Mouse (Mus musculus) myocyte (in vitro differentiated cells): ENCODE measurements at regions not wholly inside any gene's neighbourhood (a gene's known extent, or its start where the extent isn't known, plus 50 kb on each side); places are given as distances from the start of the nearest gene placed in this dataset.

Source experiments
- H3K27me3 ChIP-seq: one replicate; pipeline ENCODE4 v1.6.1; 2011; ENCODE audit not compliant: control insufficient read depth, insufficient read depth, insufficient read length
- H3K36me3 ChIP-seq: one replicate; pipeline ENCODE4 v1.6.1; 2011; ENCODE audit not compliant: control insufficient read depth, insufficient read depth
- H3K4me2 ChIP-seq: one replicate; pipeline ENCODE4 v1.6.1; 2011; ENCODE audit warnings: low read depth, control low read depth
- H3K4me3 ChIP-seq: one replicate; pipeline ENCODE4 v1.5.1; 2011; ENCODE audit warnings: mild to moderate bottlenecking, control low read depth, moderate library complexity
- H3K79me2 ChIP-seq: one replicate; pipeline ENCODE4 v1.6.1; 2011; ENCODE audit not compliant: control insufficient read depth, insufficient read depth
- H3ac ChIP-seq: one replicate; pipeline ENCODE4 v1.6.1; 2011; ENCODE audit not compliant: control insufficient read depth, insufficient read length
- CEBPB ChIP-seq: IDR thresholded peaks from 2 replicates; pipeline ENCODE4 v1.6.1; 2011; ENCODE audit warnings: mild to moderate bottlenecking, moderate library complexity; ENCODE audit not compliant: poor library complexity, insufficient read depth, severe bottlenecking
- E2F4 ChIP-seq: IDR thresholded peaks from one replicate; pipeline ENCODE4 v1.6.1; 2011; ENCODE audit warnings: mild to moderate bottlenecking, control low read depth, moderate library complexity; ENCODE audit not compliant: insufficient read depth
- MAX ChIP-seq: IDR thresholded peaks from one replicate; pipeline ENCODE4 v1.6.1; 2011; ENCODE audit warnings: low read depth, mild to moderate bottlenecking, control low read depth
- MYOD1 ChIP-seq, 3 experiments: IDR thresholded peaks; one replicate each; pipeline ENCODE4 v1.6.1; 2011; ENCODE audit warnings: control low read depth in 2 of 3, low read depth in 2 of 3, mild to moderate bottlenecking in 2 of 3, moderate library complexity in 1 of 3; ENCODE audit not compliant: insufficient read length in 2 of 3, control insufficient read depth in 1 of 3
- MYOG ChIP-seq, 3 experiments: IDR thresholded peaks; one replicate each; pipeline ENCODE4 v1.6.1; 2011; ENCODE audit warnings: control low read depth in 2 of 3, low read depth in 2 of 3, mild to moderate bottlenecking in 2 of 3; ENCODE audit not compliant: insufficient read length in 2 of 3, control insufficient read depth in 1 of 3, insufficient read depth in 1 of 3
- POLR2A ChIP-seq: IDR thresholded peaks from one replicate; pipeline ENCODE4 v1.6.1; 2011; ENCODE audit warnings: low read depth, mild to moderate bottlenecking, control low read depth, moderate library complexity; ENCODE audit not compliant: insufficient read length
- POLR2AphosphoS2 ChIP-seq: IDR thresholded peaks from one replicate; pipeline ENCODE4 v1.6.1; 2011; ENCODE audit warnings: low read depth, control low read depth; ENCODE audit not compliant: insufficient read length
- REST ChIP-seq: IDR thresholded peaks from one replicate; pipeline ENCODE4 v1.6.1; 2011; ENCODE audit warnings: mild to moderate bottlenecking, control low read depth, moderate library complexity; ENCODE audit not compliant: insufficient read depth, insufficient read length
- SRF ChIP-seq: IDR thresholded peaks from one replicate; pipeline ENCODE4 v1.6.1; 2011; ENCODE audit warnings: low read depth; ENCODE audit not compliant: control insufficient read depth, insufficient read length
- TCF12 ChIP-seq: IDR thresholded peaks from one replicate; pipeline ENCODE4 v1.6.1; 2011; ENCODE audit warnings: mild to moderate bottlenecking, control low read depth; ENCODE audit not compliant: poor library complexity, insufficient read depth, severe bottlenecking
- TCF3 ChIP-seq: IDR thresholded peaks from one replicate; pipeline ENCODE4 v1.6.1; 2011; ENCODE audit warnings: low read depth, control low read depth; ENCODE audit not compliant: insufficient read length
- USF1 ChIP-seq: IDR thresholded peaks from one replicate; pipeline ENCODE4 v1.6.1; 2011; ENCODE audit warnings: low read depth, mild to moderate bottlenecking, control low read depth, moderate library complexity

DNA sequence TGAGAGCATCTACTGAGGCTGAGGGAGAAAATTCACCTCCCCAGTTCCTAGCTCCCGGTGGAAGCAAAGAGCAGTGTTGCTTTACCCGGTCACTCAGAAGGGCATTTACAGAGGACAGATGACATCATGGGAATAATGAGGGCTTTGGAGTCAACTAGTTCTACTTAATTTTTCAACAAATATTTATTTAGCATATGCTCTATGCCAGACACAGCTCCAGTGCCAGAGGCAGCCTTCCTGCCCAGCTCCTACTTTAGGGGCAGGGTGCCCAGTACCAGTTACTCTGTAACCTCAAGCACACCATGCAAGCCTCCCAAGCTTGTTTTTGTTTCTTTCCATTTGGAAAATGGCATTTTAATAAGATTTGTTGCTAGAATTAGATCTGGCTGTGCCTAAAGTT is 240.1 kb upstream of the Trib2 start:
- TF ChIP-seq SRF (no peak), CEBPB (no peak), MAX (no peak), TCF3 (no peak), MYOD1 (IDR thresholded peaks at IDR 0.05; ENCODE audit: control insufficient read depth in 1 of 3, insufficient read length in 2 of 3, low read depth in 2 of 3) (no peak), TCF12 (no peak), MYOG (IDR thresholded peaks at IDR 0.05; ENCODE audit: control insufficient read depth in 1 of 3, insufficient read depth in 1 of 3, insufficient read length in 2 of 3, low read depth in 2 of 3) (no peak), POLR2AphosphoS2 (no peak), REST (no peak), E2F4 (no peak), USF1 (no peak), POLR2A (no peak)
- H3K36me3 ChIP-seq: no peaks in the 10 kb centered on the region
- no peak overlapping the region for H3K4me2 ChIP-seq
- no peak overlapping the region for H3ac ChIP-seq
- H3K79me2 ChIP-seq: no peaks in the 10 kb centered on the region
- no peak overlapping the region for H3K4me3 ChIP-seq
- H3K27me3 ChIP-seq: no peaks in the 10 kb centered on the region

GRCm38 (mm10) chr12:16056216-16056615 is 239.5 kb upstream of the Trib2 start:
- Histone ChIP-seq H3K36me3 (no peaks in the 10 kb centered on the region), H3ac (no peak overlapping the region), H3K79me2 (no peaks in the 10 kb centered on the region), H3K4me3 (no peak overlapping the region), H3K27me3 (no peaks in the 10 kb centered on the region), H3K4me2 (no peak overlapping the region)
- TF ChIP-seq MYOG (IDR thresholded peaks at IDR 0.05; ENCODE audit: control insufficient read depth in 1 of 3, insufficient read depth in 1 of 3, insufficient read length in 2 of 3, low read depth in 2 of 3): no peak
- TF ChIP-seq MYOD1 (IDR thresholded peaks at IDR 0.05; ENCODE audit: control insufficient read depth in 1 of 3, insufficient read length in 2 of 3, low read depth in 2 of 3): no peak
- TF ChIP-seq POLR2A: no peak
- no peak for TF ChIP-seq MAX
- no peak for TF ChIP-seq REST
- no peak for TF ChIP-seq CEBPB
- no peak for TF ChIP-seq TCF3
- no peak for TF ChIP-seq USF1
- no peak for TF ChIP-seq SRF
- no peak for TF ChIP-seq POLR2AphosphoS2
- TF ChIP-seq TCF12: no peak
- no peak for TF ChIP-seq E2F4

DNA sequence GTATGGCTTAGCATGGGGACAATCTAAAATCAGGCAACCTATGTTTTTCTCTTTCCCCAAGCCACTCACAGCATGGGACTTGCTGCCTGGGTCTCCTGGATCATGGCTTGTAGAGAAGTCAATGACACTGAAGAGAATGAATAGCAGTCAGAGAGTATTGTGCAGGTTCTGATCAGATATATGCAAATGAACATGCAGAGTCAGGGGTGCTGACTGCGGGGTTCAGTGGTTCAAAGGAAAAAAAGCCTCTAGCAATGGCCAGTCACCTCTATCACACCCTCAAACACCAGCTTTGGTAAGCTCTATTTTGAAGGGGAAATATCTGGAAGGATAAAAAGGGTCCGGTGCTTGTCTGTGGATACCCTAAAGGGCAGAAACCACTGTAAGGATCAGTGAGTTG is 237.9 kb upstream of the Trib2 start:
- H3K4me2 ChIP-seq: no peak overlapping the region
- H3ac ChIP-seq: no peak overlapping the region
- H3K36me3 ChIP-seq: no peaks in the 10 kb centered on the region
- H3K4me3 ChIP-seq: no peak overlapping the region
- H3K27me3 ChIP-seq: no peaks in the 10 kb centered on the region
- H3K79me2 ChIP-seq: no peaks in the 10 kb centered on the region
- TF ChIP-seq TCF12 (no peak), CEBPB (no peak), TCF3 (no peak), POLR2A (no peak), MYOG (IDR thresholded peaks at IDR 0.05; ENCODE audit: control insufficient read depth in 1 of 3, insufficient read depth in 1 of 3, insufficient read length in 2 of 3, low read depth in 2 of 3) (no peak), E2F4 (no peak), USF1 (no peak), SRF (no peak), MAX (no peak)

GRCm38 (mm10) chr12:16053735-16054134 is 237.0 kb upstream of the Trib2 start:
- no peak overlapping the region for H3ac ChIP-seq
- H3K4me3 ChIP-seq: no peak overlapping the region
- no peaks in the 10 kb centered on the region for H3K27me3 ChIP-seq
- H3K79me2 ChIP-seq: no peaks in the 10 kb centered on the region
- TF ChIP-seq MYOD1 (IDR thresholded peaks at IDR 0.05; ENCODE audit: control insufficient read depth in 1 of 3, insufficient read length in 2 of 3, low read depth in 2 of 3) (no peak), E2F4 (no peak), CEBPB (no peak), TCF12 (no peak), TCF3 (no peak), POLR2A (no peak), POLR2AphosphoS2 (no peak)
- no peak overlapping the region for H3K4me2 ChIP-seq
- H3K36me3 ChIP-seq: no peaks in the 10 kb centered on the region

DNA sequence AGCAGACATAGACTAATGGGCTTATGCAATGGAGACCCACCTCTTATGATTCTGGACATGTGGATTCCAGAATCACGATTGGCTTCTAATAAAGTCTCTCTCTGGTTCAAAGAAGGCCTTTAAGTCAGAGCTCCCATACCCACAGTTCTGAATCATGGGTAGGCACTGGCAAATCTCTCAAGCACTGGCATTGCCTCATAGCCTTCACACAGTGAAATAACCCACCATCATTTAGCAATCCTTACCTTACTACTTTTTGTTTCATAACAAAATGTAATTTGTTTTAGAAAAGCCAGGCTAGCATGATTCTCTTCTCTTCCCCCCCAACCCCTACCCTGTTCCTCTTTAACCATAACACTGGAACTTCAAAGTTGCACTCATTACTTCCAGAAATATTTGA is 236.3 kb upstream of the Trib2 start:
- no peaks in the 10 kb centered on the region for H3K79me2 ChIP-seq
- H3ac ChIP-seq: no peak overlapping the region
- H3K4me3 ChIP-seq: no peak overlapping the region
- TF ChIP-seq TCF3 (no peak), CEBPB (no peak), REST (no peak), MYOD1 (IDR thresholded peaks at IDR 0.05; ENCODE audit: control insufficient read depth in 1 of 3, insufficient read length in 2 of 3, low read depth in 2 of 3) (no peak), USF1 (no peak), POLR2A (no peak), SRF (no peak)
- H3K36me3 ChIP-seq: no peaks in the 10 kb centered on the region
- H3K4me2 ChIP-seq: no peak overlapping the region
- no peaks in the 10 kb centered on the region for H3K27me3 ChIP-seq
